Mouse (Mus musculus): ENCODE measurements around the gene Nfe2l2.

GRCm38 (mm10) chr2:75626597-75627440 lies 77.6 kb downstream of the Nfe2l2 start:
- TF ChIP-seq CTCF (IDR thresholded peaks at IDR 0.05; ENCODE audit: borderline replicate concordance, insufficient read depth, low read length): no peak
- TF ChIP-seq POLR2A (IDR thresholded peaks at IDR 0.05; ENCODE audit: low read depth, low read length): no peak
